In the genomic region with DNA sequence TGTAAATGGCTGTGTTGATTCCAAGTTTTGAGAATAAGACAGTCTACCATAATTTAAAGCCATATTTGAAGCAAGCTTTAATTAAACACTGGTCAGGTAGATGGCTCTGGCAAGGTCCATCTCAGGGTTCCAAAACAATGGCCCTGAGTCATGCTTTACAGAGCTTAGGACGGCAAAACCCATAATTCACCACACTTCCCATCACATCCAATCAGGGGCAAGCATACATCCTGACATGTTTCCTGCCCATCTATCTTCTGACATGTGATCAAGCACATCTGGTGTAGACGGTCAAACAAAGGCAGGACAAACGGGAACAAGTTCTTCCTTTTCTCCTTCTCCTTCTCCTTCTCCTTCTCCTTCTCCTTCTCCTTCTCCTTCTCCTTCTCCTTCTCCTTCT, we compare ENCODE assay signal across 29 mouse cellular contexts.
DNase-seq lines count a peak whose midpoint lies in the region; ATAC-seq and TF ChIP-seq lines count a peak whose summit lies in the region.
"Had no signal": no experiment of that assay in that cellular context is flagged by ENCODE, and none has a peak within 500 bp of the region (broad histone marks: within the 10 kb centered on the region; RNA-seq: fewer than 3 reads in every experiment).

No protein-coding gene starts in this region.

- H3K4me1 ChIP-seq in lung, embryonic 14.5 days (ENCODE audit: insufficient read depth) = peaks cover 15% of the 10 kb centered on the region
- H3K4me1 ChIP-seq in lung, postnatal 0 days (ENCODE audit: insufficient read depth, low read depth, low read length) = peaks cover 10% of the 10 kb centered on the region

- H3K27me3 ChIP-seq in lung, embryonic 14.5 days (ENCODE audit: insufficient read depth, low read length) = no peaks in the 10 kb centered on the region
- H3K27me3 ChIP-seq in lung, postnatal 0 days (replicated peaks; ENCODE audit: insufficient read depth, low read length) = no peaks in the 10 kb centered on the region
- H3K27me3 ChIP-seq: CH12.LX; embryonic facial prominence, embryonic 13.5 days; embryonic facial prominence, embryonic 15.5 days; forebrain, embryonic 12.5 days; Patski had no signal

- no peak overlapping the region for H3K4me3 ChIP-seq in lung, embryonic 14.5 days (ENCODE audit: low read depth, low read length)
- no peak overlapping the region for H3K4me3 ChIP-seq in lung, postnatal 0 days (ENCODE audit: low read depth, low read length)
- H3K4me3 ChIP-seq: embryonic facial prominence, embryonic 13.5 days; embryonic facial prominence, embryonic 15.5 days; erythroblast, embryonic 14.5 days; forebrain, embryonic 10.5 days; forebrain, embryonic 12.5 days had no signal

- H3K27ac ChIP-seq in lung, embryonic 14.5 days (ENCODE audit: low read depth) = no peak overlapping the region
- H3K27ac ChIP-seq in lung, postnatal 0 days (ENCODE audit: low read length) = no peak overlapping the region
- H3K27ac ChIP-seq: embryonic facial prominence, embryonic 13.5 days; embryonic facial prominence, embryonic 15.5 days; forebrain, embryonic 10.5 days; forebrain, embryonic 12.5 days had no signal

- no peak for TF ChIP-seq CTCF in lung, embryonic 14.5 days (IDR thresholded peaks at IDR 0.05; ENCODE audit: low read depth)
- TF ChIP-seq CTCF in lung, postnatal 0 days (IDR thresholded peaks at IDR 0.05) = no peak

- no peaks in the 10 kb centered on the region for H3K36me3 ChIP-seq in lung, embryonic 14.5 days (ENCODE audit: insufficient read depth)
- H3K36me3 ChIP-seq in lung, postnatal 0 days (ENCODE audit: insufficient read depth, low read length) = no peaks in the 10 kb centered on the region
- H3K36me3 ChIP-seq: embryonic facial prominence, embryonic 13.5 days; embryonic facial prominence, embryonic 15.5 days; forebrain, embryonic 10.5 days; forebrain, embryonic 12.5 days; G1E had no signal

- H3K9me3 ChIP-seq in lung, embryonic 14.5 days (ENCODE audit: low read depth, low read length) = no peaks in the 10 kb centered on the region
- H3K9me3 ChIP-seq in lung, postnatal 0 days (ENCODE audit: low read length) = no peaks in the 10 kb centered on the region
- H3K9me3 ChIP-seq: embryonic facial prominence, embryonic 13.5 days; embryonic facial prominence, embryonic 15.5 days; forebrain, embryonic 10.5 days; forebrain, embryonic 12.5 days; G1E had no signal

- ATAC-seq in lung, embryonic 14.5 days (ENCODE audit: insufficient read depth) = no peak
- ATAC-seq in lung, postnatal 0 days = peak; percentile 31; the same call in 1 of the 2 replicates
- peak; percentile 24; the same call in 1 of the 2 replicates for ATAC-seq in common myeloid progenitor, adult 5-6 weeks (replicated peaks; ENCODE audit: low read depth, poor library complexity, severe bottlenecking)
- ATAC-seq: activated CD4-positive, CD25-positive, alpha-beta regulatory T cell, adult 4 months; CD4-positive, CD25-positive, alpha-beta regulatory T cell, adult 4 months; forebrain, embryonic 14.5 days; forebrain, embryonic 16.5 days; Patski had no signal

- H3K9ac ChIP-seq in lung, embryonic 14.5 days = no peak overlapping the region
- no peak overlapping the region for H3K9ac ChIP-seq in lung, postnatal 0 days (replicated peaks; ENCODE audit: low read depth)
- H3K9ac ChIP-seq: embryonic facial prominence, embryonic 13.5 days; embryonic facial prominence, embryonic 15.5 days; forebrain, embryonic 12.5 days had no signal

- no peak overlapping the region for H3K4me2 ChIP-seq in lung, embryonic 14.5 days
- H3K4me2 ChIP-seq in lung, postnatal 0 days (replicated peaks; ENCODE audit: low read depth, low read length) = no peak overlapping the region
- H3K4me2 ChIP-seq: embryonic facial prominence, embryonic 13.5 days; embryonic facial prominence, embryonic 15.5 days; forebrain, embryonic 12.5 days had no signal

- peak; percentile 44 for DNase-seq in lung, embryonic 14.5 days
- no peak for DNase-seq in lung, adult 18-20 months
- peak; percentile 47 for DNase-seq in lung, postnatal 0 days (ENCODE audit: low spot score)
- DNase-seq in lung, postnatal 10 days = no peak
- peak; percentile 53 for DNase-seq in 416B (ENCODE audit: low read depth)
- no peak for DNase-seq in gastrocnemius, postnatal 10 days
- DNase-seq: adrenal gland, adult 8-10 months; adrenal gland, postnatal 14 days; adrenal gland, postnatal 36 days; B cell, adult 2 months; cerebellum, adult 11-12 months; cerebellum, adult 2 months; cerebellum, adult 9-10 months; cerebellum, postnatal 10 days; cerebellum, postnatal 25 days; embryo, embryonic 11 days had no signal

- WGBS in lung, embryonic 14.5 days = 26% methylated on average over 3 of the region's 3 CpGs
- WGBS in lung, postnatal 0 days = 35% methylated on average over 3 of the region's 3 CpGs

- TF ChIP-seq EP300 in lung, postnatal 0 days (IDR thresholded peaks at IDR 0.05) = peak; percentile 73

Comparison
In these comparisons a context has a peak if more than half of its experiments do, and no peak if none do; other contexts are left out.
1. DNase-seq: peak in lung, embryonic 14.5 days (single experiment), lung, postnatal 0 days (single experiment) and 416B (single experiment); none in lung, adult 18-20 months (0 of 2), lung, postnatal 10 days (single experiment) and gastrocnemius, postnatal 10 days (single experiment).